Mouse (Mus musculus): Measurements from ENCODE around the gene Galntl6. TPM values are rescaled to one million over a fixed set of nuclear protein-coding genes. Genes with fewer than 3 reads are reported as not detected.

Gene Galntl6
- polyA plus RNA-seq, 1 experiment from 2014 or later, result 10.2 TPM

- Histone ChIP-seq H3K4me2 (no peak overlapping the region), H3K4me3 (no peak overlapping the region), H3K36me3 (no peaks in the 10 kb centered on the region), H3K27ac (no peak overlapping the region), H3K27me3 (no peaks in the 10 kb centered on the region), H3K4me1 (replicated peaks) (0 out of 2 replicates have a peak, but pooled peaks cover 3% of the 10 kb centered on the region), H3K9ac (no peak overlapping the region), H3K9me3 (no peaks in the 10 kb centered on the region)
- ATAC-seq (ENCODE audit: low FRiP score), result peak; percentile 75; the same call in 1 of the 2 replicates
- WGBS, result 95% methylated on average over 1 of the region's 1 CpGs
Observed at GRCm38 (mm10) chr8:57989428-57990171, 922.8 kb downstream of the Galntl6 start.

- ATAC-seq (ENCODE audit: low FRiP score), result no peak
Observed at GRCm38 (mm10) chr8:57977372-57977771, 935.1 kb downstream of the Galntl6 start.

GRCm38 (mm10) chr8:57974093-57974492 is 938.3 kb downstream of the Galntl6 start:
- H3K4me1 ChIP-seq (replicated peaks), result peaks cover 10% of the 10 kb centered on the region
- 0 out of 2 replicates have a peak overlapping the region, but pooled peaks have one; percentile 37 for H3K27ac ChIP-seq
- no peak overlapping the region for H3K4me2 ChIP-seq
- 44% methylated on average over 2 of the region's 2 CpGs for WGBS
- H3K27me3 ChIP-seq, result no peaks in the 10 kb centered on the region
- H3K9me3 ChIP-seq, result no peaks in the 10 kb centered on the region
- ATAC-seq (ENCODE audit: low FRiP score), result peak; percentile 57; the same call in 1 of the 2 replicates
- no peaks in the 10 kb centered on the region for H3K36me3 ChIP-seq
- no peak overlapping the region for H3K9ac ChIP-seq
- H3K4me3 ChIP-seq, result no peak overlapping the region

More at GRCm38 (mm10) chr8:57977372-57977771, 935.1 kb downstream of the Galntl6 start:
- Histone ChIP-seq H3K27ac (no peak overlapping the region), H3K9me3 (no peaks in the 10 kb centered on the region), H3K4me1 (replicated peaks) (peaks cover 7% of the 10 kb centered on the region), H3K9ac (no peak overlapping the region), H3K4me2 (no peak overlapping the region), H3K27me3 (no peaks in the 10 kb centered on the region), H3K36me3 (no peaks in the 10 kb centered on the region), H3K4me3 (no peak overlapping the region)
- WGBS, result 89% methylated on average over 4 of the region's 4 CpGs

- Histone ChIP-seq H3K4me1 (replicated peaks) (peaks cover 10% of the 10 kb centered on the region), H3K9me3 (no peaks in the 10 kb centered on the region), H3K9ac (no peak overlapping the region), H3K4me3 (no peak overlapping the region), H3K27ac (no peak overlapping the region), H3K36me3 (no peaks in the 10 kb centered on the region), H3K4me2 (no peak overlapping the region), H3K27me3 (no peaks in the 10 kb centered on the region)
- WGBS, result 58% methylated on average over 3 of the region's 3 CpGs
- no peak for ATAC-seq (ENCODE audit: low FRiP score)
Observed at GRCm38 (mm10) chr8:57972832-57973231, 939.6 kb downstream of the Galntl6 start.

GRCm38 (mm10) chr8:57966676-57967075 is 945.8 kb downstream of the Galntl6 start:
- H3K9me3 ChIP-seq, result no peaks in the 10 kb centered on the region
- no peak overlapping the region for H3K4me2 ChIP-seq
- peaks cover 7% of the 10 kb centered on the region; the same call in 1 of the 2 replicates for H3K4me1 ChIP-seq (replicated peaks)
- ATAC-seq (ENCODE audit: low FRiP score), result no peak
- H3K27ac ChIP-seq, result no peak overlapping the region
- H3K9ac ChIP-seq, result no peak overlapping the region
- no peak overlapping the region for H3K4me3 ChIP-seq
- H3K27me3 ChIP-seq, result no peaks in the 10 kb centered on the region
- H3K36me3 ChIP-seq, result no peaks in the 10 kb centered on the region
- 25% methylated on average over 6 of the region's 6 CpGs for WGBS

- Histone ChIP-seq H3K36me3 (no peaks in the 10 kb centered on the region), H3K9me3 (no peaks in the 10 kb centered on the region), H3K9ac (no peak overlapping the region), H3K27me3 (no peaks in the 10 kb centered on the region), H3K27ac (no peak overlapping the region), H3K4me3 (no peak overlapping the region), H3K4me1 (replicated peaks) (peaks cover 7% of the 10 kb centered on the region; the same call in 1 of the 2 replicates), H3K4me2 (no peak overlapping the region)
- 61% methylated on average over 5 of the region's 5 CpGs for WGBS
- ATAC-seq (ENCODE audit: low FRiP score), result no peak
Observed at GRCm38 (mm10) chr8:57965508-57965907, 946.9 kb downstream of the Galntl6 start.

- peak; percentile 65; the same call in 1 of the 2 replicates for ATAC-seq (ENCODE audit: low FRiP score)
- H3K4me3 ChIP-seq, result no peak overlapping the region
- H3K4me2 ChIP-seq, result no peak overlapping the region
- no peaks in the 10 kb centered on the region for H3K9me3 ChIP-seq
- peak overlapping the region; percentile 12; the same call in 1 of the 2 replicates for H3K27ac ChIP-seq
- H3K4me1 ChIP-seq (replicated peaks), result peaks cover 13% of the 10 kb centered on the region
- H3K27me3 ChIP-seq, result no peaks in the 10 kb centered on the region
- WGBS, result 37% methylated on average over 12 of the region's 12 CpGs
- no peak overlapping the region for H3K9ac ChIP-seq
- no peaks in the 10 kb centered on the region for H3K36me3 ChIP-seq
Observed at GRCm38 (mm10) chr8:57962286-57963110, 949.9 kb downstream of the Galntl6 start.

- Histone ChIP-seq H3K9me3 (no peaks in the 10 kb centered on the region), H3K9ac (no peak overlapping the region), H3K4me1 (replicated peaks) (peaks cover 13% of the 10 kb centered on the region), H3K4me2 (no peak overlapping the region), H3K27me3 (no peaks in the 10 kb centered on the region), H3K27ac (no peak overlapping the region), H3K36me3 (no peaks in the 10 kb centered on the region), H3K4me3 (no peak overlapping the region)
- 39% methylated on average over 3 of the region's 3 CpGs for WGBS
- no peak for ATAC-seq (ENCODE audit: low FRiP score)
Observed at GRCm38 (mm10) chr8:57959136-57959535, 953.3 kb downstream of the Galntl6 start.

GRCm38 (mm10) chr8:57958121-57958901 is 954.1 kb downstream of the Galntl6 start:
- H3K4me3 ChIP-seq, result no peak overlapping the region
- no peaks in the 10 kb centered on the region for H3K9me3 ChIP-seq
- H3K27me3 ChIP-seq, result no peaks in the 10 kb centered on the region
- 28% methylated on average over 16 of the region's 16 CpGs for WGBS
- peaks cover 13% of the 10 kb centered on the region for H3K4me1 ChIP-seq (replicated peaks)
- 0 out of 2 replicates have a peak, but pooled peaks have one; percentile 25 for ATAC-seq (ENCODE audit: low FRiP score)
- no peak overlapping the region for H3K9ac ChIP-seq
- no peak overlapping the region for H3K27ac ChIP-seq
- H3K4me2 ChIP-seq, result no peak overlapping the region
- H3K36me3 ChIP-seq, result no peaks in the 10 kb centered on the region

- 87% methylated on average over 7 of the region's 7 CpGs for WGBS
- no peak overlapping the region for H3K4me3 ChIP-seq
- no peak for ATAC-seq (ENCODE audit: low FRiP score)
- no peak overlapping the region for H3K9ac ChIP-seq
- H3K27ac ChIP-seq, result no peak overlapping the region
- H3K9me3 ChIP-seq, result no peaks in the 10 kb centered on the region
- H3K4me2 ChIP-seq, result no peak overlapping the region
- H3K4me1 ChIP-seq (replicated peaks), result peaks cover 8% of the 10 kb centered on the region
- no peaks in the 10 kb centered on the region for H3K36me3 ChIP-seq
- H3K27me3 ChIP-seq, result no peaks in the 10 kb centered on the region
Observed at GRCm38 (mm10) chr8:57955501-57955900, 956.9 kb downstream of the Galntl6 start.

GRCm38 (mm10) chr8:57941113-57941512 is 971.3 kb downstream of the Galntl6 start:
- Histone ChIP-seq H3K9me3 (no peaks in the 10 kb centered on the region), H3K27ac (no peak overlapping the region), H3K4me2 (no peak overlapping the region), H3K4me1 (replicated peaks) (no peaks in the 10 kb centered on the region), H3K36me3 (no peaks in the 10 kb centered on the region), H3K27me3 (no peaks in the 10 kb centered on the region), H3K4me3 (no peak overlapping the region), H3K9ac (no peak overlapping the region)
- no peak for ATAC-seq (ENCODE audit: low FRiP score)
- 84% methylated on average over 2 of the region's 2 CpGs for WGBS

All from hindbrain, embryonic 13.5 days (tissue).